Mouse (Mus musculus): ENCODE data around the gene Adk.

- no peak for TF ChIP-seq CTCF (IDR thresholded peaks at IDR 0.05; ENCODE audit: extremely low read depth, insufficient read depth, insufficient read length, insufficient replicate concordance)
- TF ChIP-seq POLR2A (IDR thresholded peaks at IDR 0.05; ENCODE audit: low read depth, low read length) = no peak
Measured at GRCm38 (mm10) chr14:21192749-21193148, 140.4 kb downstream of the Adk start.

Measured in spleen, adult 2 months (tissue).